Mouse (Mus musculus): Measurements from ENCODE around the gene Lcmt1. TPM values are rescaled to one million over a fixed set of nuclear protein-coding genes. Genes with fewer than 3 reads are reported as not detected.

The Lcmt1 gene
- total RNA-seq, 2 experiments from 2014 or later = 85.3 to 87.8 TPM

DNA sequence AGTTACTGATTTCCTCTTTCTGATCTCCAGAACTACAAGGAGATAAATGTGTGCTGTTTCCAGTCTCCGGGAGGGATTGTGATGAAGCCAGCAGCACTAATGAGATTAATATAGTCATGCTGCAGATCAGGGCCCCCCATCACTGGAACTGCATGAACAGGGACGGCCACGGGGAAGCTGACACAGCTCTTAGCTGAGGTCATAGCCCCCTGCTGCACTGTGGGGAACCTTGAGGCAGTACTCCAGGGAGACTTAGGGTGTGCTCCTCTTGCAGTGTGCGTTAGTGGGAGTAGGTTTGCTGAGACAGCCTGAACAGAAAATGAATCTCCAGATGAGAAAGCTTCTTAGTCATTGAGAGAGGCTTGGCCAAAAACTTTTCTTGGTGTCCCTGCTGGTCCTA, 61.6 kb downstream of the Lcmt1 start:
- DNase-seq (ENCODE audit: low spot score in 2 of 2) = no peak
- intact Hi-C loops (cut with DNase I) = no loop called here

DNA sequence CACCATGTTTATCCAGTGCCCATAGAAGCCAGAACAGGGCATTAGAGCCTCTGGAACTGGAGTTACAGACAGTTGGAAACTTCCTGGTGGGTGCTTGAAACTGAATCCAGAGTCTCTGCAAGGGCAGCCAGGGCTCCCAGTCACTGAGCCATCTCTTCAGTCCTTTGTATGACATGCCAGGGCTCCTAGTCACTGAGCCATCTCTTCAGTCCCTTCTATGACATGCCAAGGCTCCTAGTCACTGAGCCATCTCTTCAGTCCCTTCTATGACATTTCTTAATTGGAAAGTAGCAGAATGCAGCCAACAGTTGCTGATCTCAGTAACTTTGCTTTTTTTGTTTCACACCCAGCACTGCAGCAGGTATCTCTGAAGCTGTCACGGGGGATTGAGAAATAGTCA, 72.5 kb downstream of the Lcmt1 start:
- intact Hi-C loops (cut with DNase I) = no loop called here
- no peak for DNase-seq (ENCODE audit: low spot score in 2 of 2)

GRCm38 (mm10) chr7:123448794-123449193, 79.2 kb downstream of the Lcmt1 start:
- no peak for DNase-seq (ENCODE audit: low spot score in 2 of 2)
- intact Hi-C loops (cut with DNase I) = no loop called here

DNA sequence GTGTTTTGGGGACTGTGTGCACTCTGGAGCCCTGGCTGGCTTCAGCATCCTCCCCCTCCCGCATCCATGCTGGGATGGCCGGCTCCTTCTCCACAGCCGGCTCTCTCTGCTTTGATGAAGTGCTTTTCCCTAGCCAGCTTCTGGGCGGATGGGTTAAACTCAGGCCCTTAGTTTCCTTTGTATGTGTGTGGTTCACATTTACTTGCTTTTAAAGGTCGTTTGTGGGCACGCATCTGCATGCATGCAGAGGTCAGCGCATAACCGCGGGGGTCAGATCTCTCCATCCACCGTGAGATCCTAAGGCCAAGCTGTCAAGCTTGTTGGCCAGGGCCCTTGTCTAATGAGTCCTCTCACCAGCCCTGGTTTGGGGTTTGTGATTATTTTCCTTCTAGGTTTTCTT, 80.1 kb downstream of the Lcmt1 start:
- DNase-seq (ENCODE audit: low spot score in 2 of 2) = no peak
- intact Hi-C loops (cut with DNase I) = no loop called here

GRCm38 (mm10) chr7:123450515-123450914, 80.9 kb downstream of the Lcmt1 start:
- no peak for DNase-seq (ENCODE audit: low spot score in 2 of 2)
- intact Hi-C loops (cut with DNase I) = no loop called here

DNA sequence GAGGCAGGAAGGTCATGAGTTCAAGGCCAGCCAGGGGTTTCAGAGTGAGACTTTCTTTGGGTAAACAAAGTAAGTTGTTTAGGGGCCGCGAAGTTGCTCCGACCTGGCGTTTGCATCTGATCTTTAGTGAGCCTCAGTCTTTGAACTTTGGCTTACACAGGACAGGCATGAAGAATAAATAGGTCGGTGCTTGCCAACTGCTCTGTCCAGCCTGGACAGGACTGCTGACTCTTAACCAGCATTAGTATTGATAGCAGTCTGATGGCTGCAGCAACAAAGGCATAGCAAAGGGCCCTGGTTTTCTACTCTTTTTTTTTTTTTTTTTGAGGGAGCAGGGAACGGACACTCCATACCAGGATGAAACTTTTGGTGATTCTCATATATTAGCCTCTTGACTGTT, 83.0 kb downstream of the Lcmt1 start:
- DNase-seq (ENCODE audit: low spot score in 2 of 2) = no peak
- intact Hi-C loops (cut with DNase I) = no loop called here

GRCm38 (mm10) chr7:123453066-123453465, 83.5 kb downstream of the Lcmt1 start:
- intact Hi-C loops (cut with DNase I) = no loop called here

DNA sequence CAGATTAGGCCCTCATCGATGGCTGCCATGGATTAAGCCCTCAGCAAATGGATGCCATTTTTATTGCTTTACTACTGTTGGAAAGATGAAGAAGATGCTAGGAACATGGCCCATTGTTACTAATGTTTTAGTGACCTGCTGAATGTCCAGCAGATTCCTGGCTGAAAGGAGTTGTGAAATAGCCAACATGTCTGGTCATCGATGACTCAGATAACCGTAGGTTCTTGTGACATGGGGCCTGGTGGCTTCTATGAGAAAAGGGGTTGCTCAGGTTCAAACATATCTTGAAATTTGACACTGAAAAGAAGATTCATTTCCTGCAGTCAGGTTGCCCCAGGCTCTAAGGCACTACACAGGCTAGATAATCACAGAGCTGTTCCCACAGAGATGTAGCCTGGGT, 85.5 kb downstream of the Lcmt1 start:
- intact Hi-C loops (cut with DNase I) = no loop called here
- no peak for DNase-seq (ENCODE audit: low spot score in 2 of 2)

More at GRCm38 (mm10) chr7:123453066-123453465, 83.5 kb downstream of the Lcmt1 start:
- DNase-seq (ENCODE audit: low spot score in 2 of 2) = no peak

DNA sequence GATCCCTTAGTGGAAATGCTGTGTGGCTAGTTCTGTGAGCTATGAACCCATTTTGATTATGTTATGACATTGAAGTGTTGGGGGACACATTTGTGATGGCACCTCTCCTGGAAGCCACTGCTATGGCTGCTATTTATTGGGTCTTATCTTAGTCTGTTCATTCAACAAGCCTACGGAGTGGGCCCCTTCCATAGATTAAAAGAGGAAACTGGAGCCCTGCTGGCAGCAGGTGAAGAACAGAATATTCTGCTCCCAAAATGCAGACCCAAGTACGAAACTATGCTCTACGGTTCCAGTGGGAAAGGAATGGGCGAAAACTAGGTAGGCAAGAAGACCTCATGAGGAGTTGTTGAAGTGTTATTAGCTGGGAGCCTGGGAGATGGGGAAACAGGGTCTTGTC, 88.7 kb downstream of the Lcmt1 start:
- no peak for DNase-seq (ENCODE audit: low spot score in 2 of 2)
- intact Hi-C loops (cut with DNase I) = no loop called here

- intact Hi-C loops (cut with DNase I) = no loop called here
- DNase-seq (ENCODE audit: low spot score in 2 of 2) = no peak
These were observed 89.7 kb downstream of the Lcmt1 start for GRCm38 (mm10) chr7:123459247-123459646.

DNA sequence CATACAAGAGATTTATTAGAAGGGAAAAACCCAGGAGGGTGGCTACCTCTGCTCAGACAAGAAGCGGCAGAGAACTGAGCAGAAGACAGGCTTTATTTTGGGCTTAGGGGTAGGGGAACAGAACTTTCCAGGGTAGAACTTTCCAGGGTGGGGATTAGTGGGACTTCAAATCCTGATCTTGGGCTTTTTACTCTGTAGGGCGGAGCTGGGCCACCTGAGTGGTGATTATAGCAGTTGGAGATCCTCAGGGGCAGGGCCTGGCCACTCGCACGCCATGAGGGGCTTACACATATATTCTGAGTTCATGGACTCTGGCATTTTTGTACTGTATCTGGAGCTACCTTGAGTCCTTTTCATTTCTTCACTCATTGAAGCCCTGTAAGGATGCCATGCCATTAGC, 91.7 kb downstream of the Lcmt1 start:
- DNase-seq (ENCODE audit: low spot score in 2 of 2) = no peak

GRCm38 (mm10) chr7:123462070-123462501, 92.5 kb downstream of the Lcmt1 start, which contains the start of gene Aqp8:
Gene Aqp8 (plus strand): TSS chr7:123462291.
- intact Hi-C loops (cut with DNase I) = loop anchor here (5.0 kb wide), 1 partner anchor 515 kb away; no protein-coding TSS in a partner anchor
- no peak for DNase-seq (ENCODE audit: low spot score in 2 of 2)

More for the DNA sequence above, 91.7 kb downstream of the Lcmt1 start:
- intact Hi-C loops (cut with DNase I) = loop anchor here (5.0 kb wide), 1 partner anchor 514 kb away; no protein-coding TSS in a partner anchor

DNA sequence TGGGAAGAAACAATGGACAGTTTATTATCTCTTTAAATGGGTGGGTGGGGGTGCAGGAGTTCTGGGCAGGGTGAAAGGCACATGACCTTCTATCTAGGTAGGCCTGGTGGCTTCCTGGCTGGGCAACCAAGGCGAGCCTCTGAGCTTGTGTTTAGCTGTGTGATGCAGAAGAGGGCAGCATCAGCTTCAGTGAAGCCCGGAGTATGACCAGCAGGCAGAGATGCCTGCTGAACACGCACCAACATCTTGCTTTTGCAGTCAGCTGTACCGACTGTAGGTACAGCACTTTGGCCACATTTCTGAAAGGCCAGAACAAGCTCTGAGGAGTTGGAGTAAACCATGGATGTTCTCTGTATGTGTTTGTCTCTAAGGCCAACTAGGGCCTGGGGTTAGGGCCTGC, 94.0 kb downstream of the Lcmt1 start:
- no peak for DNase-seq (ENCODE audit: low spot score in 2 of 2)
- intact Hi-C loops (cut with DNase I) = loop anchor here (5.0 kb wide), 1 partner anchor 516 kb away; no protein-coding TSS in a partner anchor

- intact Hi-C loops (cut with DNase I) = loop anchor here (1.0 to 5.0 kb wide), 3 partner anchors 67 to 449 kb away; no protein-coding TSS in a partner anchor
These were observed 96.3 kb downstream of the Lcmt1 start for GRCm38 (mm10) chr7:123465692-123466387.

DNA sequence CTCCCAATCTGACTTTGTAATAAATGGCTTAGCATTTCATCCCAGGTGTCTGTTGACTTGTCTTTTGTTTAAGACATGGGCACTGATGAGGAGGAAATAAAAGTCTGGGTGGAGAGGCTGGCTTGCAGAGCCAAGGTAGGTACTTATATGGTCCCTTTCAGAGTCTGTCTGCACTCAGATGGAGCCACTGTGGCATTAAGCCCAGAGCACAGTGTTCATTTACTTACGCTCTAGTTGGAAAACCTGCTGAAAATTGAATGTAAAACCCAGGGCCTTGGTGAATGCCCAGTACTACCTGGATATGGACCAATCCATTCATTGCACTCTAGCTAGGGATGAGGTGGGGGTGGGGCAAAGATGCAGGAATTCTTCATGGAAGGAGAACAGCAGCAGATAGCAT, 98.4 kb downstream of the Lcmt1 start:
- no peak for DNase-seq (ENCODE audit: low spot score in 2 of 2)
- intact Hi-C loops (cut with DNase I) = loop anchor here (5.0 kb wide), 1 partner anchor 451 kb away; no protein-coding TSS in a partner anchor

More at GRCm38 (mm10) chr7:123465692-123466387, 96.3 kb downstream of the Lcmt1 start:
- DNase-seq (ENCODE audit: low spot score in 2 of 2) = peak; percentile 63 to 67

Other genes with a start within 250 kb of the Lcmt1 start
- gene Tnrc6a, start 245.9 kb upstream of the Lcmt1 start, total RNA-seq (2021) = 10 to 100 TPM; 49.6 to 54.1 TPM
- 1 to 10 TPM in 1 of 2 experiments, under 1 TPM in 1; 0.55 to 2.0 TPM for gene Slc5a11, start 155.0 kb upstream of the Lcmt1 start, total RNA-seq (2021)
- gene Arhgap17, start 131 bp downstream of the Lcmt1 start, total RNA-seq (2021) = 10 to 100 TPM; 13.6 to 16.8 TPM
- not detected for gene Aqp8, start 92.5 kb downstream of the Lcmt1 start, total RNA-seq (2021)
- 10 to 100 TPM; 14.3 to 18.8 TPM for gene Zkscan2, start 130.7 kb downstream of the Lcmt1 start, total RNA-seq (2021)

All from left cerebral cortex, postnatal 25 days (tissue).